Mouse (Mus musculus) gastrocnemius, postnatal 36 days (tissue): Measurements from ENCODE around the gene Kcnn1. TPM values are rescaled to one million over a fixed set of nuclear protein-coding genes. Genes with fewer than 3 reads are reported as not detected.

Experiments used
- DNase-seq, 2 experiments: peaks; one replicate each; pipeline ENCODE4 v3.0.0; 2022
- intact Hi-C: fragments of 180-260 bp; cut with DNase I; formaldehyde crosslinking; loops from one replicate; pipeline ENCODE4 v1.15.1; 2025
- microRNA-seq, 2 experiments: library from miRNA; unstranded; fragments of <30 nt; microRNA quantifications; one replicate each; pipeline ENCODE4 v1.2.0; 2021
- total RNA-seq, 2 experiments: library from RNA; stranded (reverse); gene quantifications; 2 replicates each; pipeline ENCODE4 v1.2.3; 2021

The Kcnn1 gene
- total RNA-seq, 2 experiments from 2014 or later, result 12.8 to 18.3 TPM

DNA sequence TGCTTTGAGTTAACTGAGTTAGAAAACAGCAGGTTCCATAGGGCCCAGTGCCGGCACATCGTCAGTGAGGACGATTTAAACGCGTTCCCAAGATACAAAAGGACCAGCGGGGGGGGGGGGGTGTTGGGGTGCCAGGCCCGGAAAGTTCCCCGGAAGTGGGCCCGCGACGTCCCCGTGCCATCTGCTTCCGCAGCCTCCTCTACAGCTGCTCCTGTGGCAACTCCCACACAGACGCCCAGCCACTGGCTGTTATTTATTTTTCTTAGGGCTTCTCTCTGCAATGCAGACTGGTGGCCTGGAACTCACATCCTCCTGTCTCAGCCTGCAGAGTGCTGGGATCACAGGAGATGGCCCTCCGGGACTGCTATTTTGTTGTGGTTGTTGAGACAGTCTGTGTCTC lies 61.9 kb downstream of the Kcnn1 start:
- intact Hi-C loops, result no loop called here
- no peak for DNase-seq

- DNase-seq, result no peak
- intact Hi-C loops, result no loop called here
These were observed 62.4 kb downstream of the Kcnn1 start for GRCm38 (mm10) chr8:70800648-70801047.

DNA sequence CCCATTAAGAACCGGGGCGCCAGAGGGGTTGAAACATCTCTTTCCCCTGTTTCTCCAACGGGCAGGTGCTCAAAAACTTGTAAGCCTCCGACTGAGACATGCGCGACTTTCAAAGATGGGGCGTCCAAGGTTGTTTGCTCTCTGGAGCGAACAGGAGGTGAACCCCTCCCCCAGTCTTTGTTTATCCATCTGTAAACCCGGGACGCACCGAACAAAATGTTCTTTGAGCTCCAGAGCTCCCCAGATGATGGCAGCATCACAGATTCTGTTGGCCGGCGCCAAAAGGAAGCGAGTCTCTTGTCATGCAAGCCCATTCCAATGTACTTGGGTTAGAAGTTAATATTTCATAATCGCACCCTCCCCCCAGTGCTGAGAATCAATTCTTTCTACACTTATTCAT lies 64.8 kb downstream of the Kcnn1 start:
- peak in 1 of 2 experiments; percentile 65 for DNase-seq
- intact Hi-C loops, result loop anchor here (10.0 kb wide), 1 partner anchor 677 kb away; no protein-coding TSS in a partner anchor

- peak; percentile 83 to 84 for DNase-seq
- intact Hi-C loops, result loop anchor here (10.0 kb wide), 1 partner anchor 677 kb away; no protein-coding TSS in a partner anchor
These were observed 65.7 kb downstream of the Kcnn1 start for GRCm38 (mm10) chr8:70797081-70798070.

DNA sequence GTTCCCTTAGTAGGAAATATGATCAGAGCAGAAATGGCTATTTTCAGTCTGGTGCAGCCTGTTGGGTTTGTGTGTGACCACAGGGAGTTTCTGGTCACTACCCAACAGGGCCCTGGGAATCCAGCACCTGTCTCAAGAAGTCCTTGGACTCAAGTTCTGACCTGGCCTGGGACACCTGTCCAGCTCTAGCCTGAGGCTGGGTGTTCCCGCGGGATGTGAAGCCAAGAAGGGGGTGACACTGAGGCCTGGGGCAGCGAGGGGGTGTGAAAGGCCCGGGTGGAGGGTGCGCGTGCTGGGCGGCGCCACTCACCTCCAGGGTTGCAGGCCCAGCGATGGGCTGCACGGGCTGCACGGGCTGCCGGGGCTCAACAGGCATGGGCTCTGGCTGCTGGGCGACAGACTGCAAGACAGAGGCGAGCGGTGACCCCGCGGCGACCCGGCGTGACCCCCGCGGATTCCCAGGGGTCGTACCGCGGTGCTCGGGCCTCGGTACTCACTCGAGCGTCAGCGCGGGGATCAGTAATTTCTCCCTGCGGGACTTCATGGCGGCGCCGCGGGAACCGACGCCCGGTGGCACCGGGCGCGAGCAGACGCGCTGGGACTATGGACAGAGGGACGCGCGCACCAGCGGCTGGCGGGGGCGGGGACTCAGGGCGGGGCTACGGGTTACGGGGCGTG lies 66.5 kb downstream of the Kcnn1 start:
- no peak for DNase-seq
- intact Hi-C loops, result loop anchor here (10.0 kb wide), 1 partner anchor 678 kb away; no protein-coding TSS in a partner anchor

- intact Hi-C loops, result loop anchor here (10.0 kb wide), 1 partner anchor 679 kb away; no protein-coding TSS in a partner anchor
- DNase-seq, result no peak
These were observed 67.7 kb downstream of the Kcnn1 start for GRCm38 (mm10) chr8:70795370-70795769.

DNA sequence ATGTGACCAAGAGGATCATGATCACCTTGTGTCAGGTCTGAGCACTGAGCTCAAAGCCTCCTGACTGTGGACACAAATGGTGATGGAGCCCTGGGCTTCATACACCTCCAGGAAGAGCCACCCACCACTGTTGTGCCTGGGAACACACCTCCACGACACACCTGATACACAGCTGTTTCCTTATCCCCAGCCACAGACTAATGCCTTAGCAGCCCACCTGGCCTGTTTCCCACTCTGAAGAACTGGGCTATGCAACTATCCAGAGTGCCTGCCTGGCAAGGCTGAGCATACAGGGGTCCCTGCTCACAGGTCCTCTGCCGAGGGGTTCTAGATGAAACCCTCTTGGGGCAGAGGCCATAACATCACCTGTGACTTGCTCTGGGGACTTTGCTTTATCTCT lies 68.8 kb downstream of the Kcnn1 start:
- no peak for DNase-seq
- intact Hi-C loops, result loop anchor here (10.0 kb wide), 1 partner anchor 681 kb away; no protein-coding TSS in a partner anchor

DNA sequence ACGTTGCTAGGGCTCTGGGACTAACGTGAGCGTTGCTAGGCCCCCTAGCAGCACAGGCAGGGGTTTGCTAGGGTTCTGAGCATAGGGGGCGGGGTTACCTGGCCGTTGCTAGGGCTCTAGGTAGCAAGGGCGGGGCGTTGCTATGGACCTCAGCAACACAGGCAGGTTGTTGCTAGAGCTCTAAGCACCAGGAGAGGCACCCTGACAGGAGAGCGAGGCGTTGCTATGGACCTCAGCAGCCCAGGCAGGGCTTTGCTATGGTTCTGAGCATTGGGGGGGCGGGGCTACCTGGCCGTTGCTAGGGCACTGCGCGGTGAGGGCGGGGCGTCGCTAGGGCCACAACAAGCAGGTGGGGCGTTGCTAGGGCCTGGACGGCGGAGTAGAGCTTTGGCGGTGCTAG lies 70.4 kb downstream of the Kcnn1 start:
- intact Hi-C loops, result loop anchor here (10.0 kb wide), 1 partner anchor 682 kb away; no protein-coding TSS in a partner anchor
- DNase-seq, result no peak

Small RNA genes within 50 kb of the gene (microRNA-seq; reads per million reads assigned to microRNA genes)
- gene Mir7067 (0 reads per million in 2 experiments), gene Mir7240 (0 reads per million in 2 experiments)

Other genes with a start within 250 kb of the Kcnn1 start
- under 1 TPM; 0.38 to 0.64 TPM for gene Lrrc25, start 247.1 kb downstream of the Kcnn1 start, total RNA-seq
- gene Gdf15, start 230.8 kb downstream of the Kcnn1 start, total RNA-seq, result under 1 TPM in 1 of 2 experiments, not detected in 1; 0.18 TPM
- gene Pgpep1, start 202.9 kb downstream of the Kcnn1 start, total RNA-seq, result 10 to 100 TPM; 11.1 to 15.9 TPM
- gene Lsm4, start 190.0 kb downstream of the Kcnn1 start, total RNA-seq, result 10 to 100 TPM; 54.9 to 63.3 TPM
- gene Jund, start 164.3 kb downstream of the Kcnn1 start, total RNA-seq, result 10 to 100 TPM; 60.6 to 77.9 TPM
- under 1 TPM in 1 of 2 experiments, not detected in 1; 0.05 TPM for gene Iqcn, start 159.8 kb downstream of the Kcnn1 start, total RNA-seq
- not detected for gene Gm3336, start 144.7 kb downstream of the Kcnn1 start, total RNA-seq
- 1 to 10 TPM; 1.9 to 2.1 TPM for gene Pde4c, start 139.5 kb downstream of the Kcnn1 start, total RNA-seq
- 10 to 100 TPM; 36.8 to 37.3 TPM for gene Rab3a, start 108.6 kb downstream of the Kcnn1 start, total RNA-seq
- gene Mpv17l2, start 102.3 kb downstream of the Kcnn1 start, total RNA-seq, result 10 to 100 TPM; 20.7 to 21.4 TPM
- gene Pik3r2, start 86.5 kb downstream of the Kcnn1 start, total RNA-seq, result 10 to 100 TPM; 14.3 to 16.1 TPM
- gene Mast3, start 58.2 kb downstream of the Kcnn1 start, total RNA-seq, result 1 to 10 TPM; 2.9 to 4.1 TPM
- gene Il12rb1, start 54.8 kb downstream of the Kcnn1 start, total RNA-seq, result under 1 TPM in 1 of 2 experiments, not detected in 1; 0.15 TPM
- 10 to 100 TPM; 47.9 to 92.8 TPM for gene Arrdc2, start 23.5 kb downstream of the Kcnn1 start, total RNA-seq
- 10 to 100 TPM; 56.2 to 64.3 TPM for gene Ccdc124, start 10.7 kb upstream of the Kcnn1 start, total RNA-seq
- gene Slc5a5, start 29.5 kb upstream of the Kcnn1 start, total RNA-seq, result under 1 TPM in 1 of 2 experiments, not detected in 1; 0.10 TPM
- gene Rpl18a, start 34.2 kb upstream of the Kcnn1 start, total RNA-seq, result 100 to 1,000 TPM; 802 to 969 TPM
- gene Map1s, start 42.7 kb upstream of the Kcnn1 start, total RNA-seq, result 10 to 100 TPM in 1 of 2 experiments, 1 to 10 TPM in 1; 9.6 to 15.6 TPM